Mouse (Mus musculus): Measurements from ENCODE around the gene Tnfrsf18. TPM values are rescaled to one million over a fixed set of nuclear protein-coding genes. Genes with fewer than 3 reads are reported as not detected.

The Tnfrsf18 gene
- polyA plus RNA-seq, 1 experiment, result 2.9 TPM

DNA sequence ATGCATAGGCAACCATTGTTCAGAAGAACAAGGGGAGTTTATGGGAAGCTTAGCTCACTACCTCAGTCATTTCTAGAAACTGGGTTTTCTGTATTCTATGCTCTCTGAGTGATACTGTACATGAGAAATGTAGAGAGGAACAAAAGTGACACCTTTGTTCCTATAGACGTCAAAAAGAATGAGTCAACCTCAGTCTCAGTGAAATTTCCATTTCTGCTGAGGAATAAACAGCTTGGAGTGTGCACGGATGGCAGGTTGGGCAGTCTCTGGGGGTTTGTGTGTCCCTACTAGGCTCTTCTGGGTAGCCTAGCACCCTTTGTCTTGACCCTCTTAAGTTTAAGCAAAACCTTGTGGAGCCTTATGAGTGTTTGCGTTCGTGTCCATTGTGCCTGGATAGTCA is 17.6 kb upstream of the Tnfrsf18 start:
- H3K9me3 ChIP-seq, result no peaks in the 10 kb centered on the region
- TF ChIP-seq GATA1 (IDR thresholded peaks at IDR 0.05; ENCODE audit: borderline replicate concordance, low read length) (no peak), FLI1 (IDR thresholded peaks at IDR 0.05; ENCODE audit: low read length) (no peak)
- no peak overlapping the region for H3K4me3 ChIP-seq (replicated peaks)
- peaks cover 96% of the 10 kb centered on the region for H3K36me3 ChIP-seq (replicated peaks; ENCODE audit: low read length)
- peaks cover 12% of the 10 kb centered on the region; the same call in 1 of the 2 replicates for H3K4me1 ChIP-seq
- no peaks in the 10 kb centered on the region for H3K27me3 ChIP-seq (replicated peaks)

DNA sequence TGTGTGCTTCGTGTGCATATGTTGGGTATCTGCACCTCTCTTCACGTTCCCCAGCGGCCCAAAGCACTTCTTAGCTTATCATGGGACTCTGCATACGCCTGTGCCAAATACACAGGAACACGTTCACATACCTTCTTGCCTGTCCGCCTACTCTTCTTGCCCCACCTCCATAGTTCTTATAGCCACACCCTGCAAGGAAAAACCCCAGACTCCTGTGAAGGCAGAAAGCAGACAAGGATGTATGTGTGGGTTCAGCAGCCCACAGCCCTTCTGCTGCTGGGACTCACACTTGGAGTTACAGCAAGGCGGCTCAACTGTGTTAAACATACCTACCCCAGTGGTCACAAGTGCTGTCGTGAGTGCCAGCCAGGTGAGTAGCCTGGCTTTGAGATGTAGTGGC is 12.3 kb upstream of the Tnfrsf18 start, which contains the start of gene Tnfrsf4:
TSS of gene Tnfrsf4 (plus strand) at position 207 of the 400 bp plus-strand sequence.
- Histone ChIP-seq H3K27me3 (replicated peaks) (no peaks in the 10 kb centered on the region), H3K4me3 (replicated peaks) (no peak within 1 kb of the TSS), H3K36me3 (replicated peaks; ENCODE audit: low read length) (peaks cover 90% of the 10 kb centered on the region), H3K9me3 (no peaks in the 10 kb centered on the region), H3K4me1 (peaks cover 28% of the 10 kb centered on the region)
- no peak for TF ChIP-seq FLI1 (IDR thresholded peaks at IDR 0.05; ENCODE audit: low read length)

- Histone ChIP-seq H3K27me3 (replicated peaks) (no peaks in the 10 kb centered on the region), H3K4me1 (peaks cover 28% of the 10 kb centered on the region), H3K9me3 (no peaks in the 10 kb centered on the region), H3K36me3 (replicated peaks; ENCODE audit: low read length) (peaks cover 88% of the 10 kb centered on the region), H3K4me3 (replicated peaks) (no peak overlapping the region)
- TF ChIP-seq FLI1 (IDR thresholded peaks at IDR 0.05; ENCODE audit: low read length) (no peak), GATA1 (IDR thresholded peaks at IDR 0.05; ENCODE audit: borderline replicate concordance, low read length) (no peak)
These were observed 11.5 kb upstream of the Tnfrsf18 start for GRCm38 (mm10) chr4:156014436-156014835.

GRCm38 (mm10) chr4:156019771-156020170 is 6.2 kb upstream of the Tnfrsf18 start:
- Histone ChIP-seq H3K27me3 (replicated peaks) (no peaks in the 10 kb centered on the region), H3K9me3 (no peaks in the 10 kb centered on the region), H3K4me1 (peaks cover 20% of the 10 kb centered on the region), H3K4me3 (replicated peaks) (no peak overlapping the region), H3K36me3 (replicated peaks; ENCODE audit: low read length) (peaks cover 84% of the 10 kb centered on the region)
- TF ChIP-seq FLI1 (IDR thresholded peaks at IDR 0.05; ENCODE audit: low read length), result no peak

GRCm38 (mm10) chr4:156021381-156021780 is 4.6 kb upstream of the Tnfrsf18 start:
- Histone ChIP-seq H3K36me3 (replicated peaks; ENCODE audit: low read length) (peaks cover 83% of the 10 kb centered on the region), H3K4me1 (peaks cover 24% of the 10 kb centered on the region), H3K4me3 (replicated peaks) (no peak overlapping the region), H3K9me3 (no peaks in the 10 kb centered on the region), H3K27me3 (replicated peaks) (no peaks in the 10 kb centered on the region)
- TF ChIP-seq GATA1 (IDR thresholded peaks at IDR 0.05; ENCODE audit: borderline replicate concordance, low read length) (no peak), FLI1 (IDR thresholded peaks at IDR 0.05; ENCODE audit: low read length) (no peak)

DNA sequence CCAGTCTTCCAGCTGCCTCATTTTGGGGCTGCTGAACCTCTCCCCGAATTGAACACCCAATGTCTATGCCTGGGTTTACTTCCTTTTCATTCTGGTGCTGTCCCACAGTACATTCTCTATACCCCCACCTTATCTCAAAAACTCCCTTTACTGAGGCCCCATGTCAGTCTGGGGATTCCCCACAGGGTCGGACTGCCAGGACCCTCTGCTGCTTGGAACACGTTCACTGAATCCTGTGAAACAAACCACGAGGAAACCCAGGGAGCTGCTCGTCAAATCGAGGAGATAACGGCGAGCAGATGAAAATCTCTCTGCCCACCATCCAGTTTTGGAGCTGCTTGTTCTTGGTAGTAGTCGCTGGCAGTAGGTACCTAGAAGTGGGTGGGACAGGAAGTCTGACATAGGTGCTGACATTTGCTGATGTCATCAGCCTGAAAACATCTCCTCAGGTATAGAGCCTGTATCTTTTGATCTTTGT is 4.0 kb upstream of the Tnfrsf18 start:
- Histone ChIP-seq H3K36me3 (replicated peaks; ENCODE audit: low read length) (peaks cover 84% of the 10 kb centered on the region), H3K4me1 (peaks cover 30% of the 10 kb centered on the region), H3K4me3 (replicated peaks) (no peak overlapping the region), H3K9me3 (no peaks in the 10 kb centered on the region), H3K27me3 (replicated peaks) (no peaks in the 10 kb centered on the region)
- no peak for TF ChIP-seq FLI1 (IDR thresholded peaks at IDR 0.05; ENCODE audit: low read length)
- TF ChIP-seq GATA1 (IDR thresholded peaks at IDR 0.05; ENCODE audit: borderline replicate concordance, low read length), result no peak

DNA sequence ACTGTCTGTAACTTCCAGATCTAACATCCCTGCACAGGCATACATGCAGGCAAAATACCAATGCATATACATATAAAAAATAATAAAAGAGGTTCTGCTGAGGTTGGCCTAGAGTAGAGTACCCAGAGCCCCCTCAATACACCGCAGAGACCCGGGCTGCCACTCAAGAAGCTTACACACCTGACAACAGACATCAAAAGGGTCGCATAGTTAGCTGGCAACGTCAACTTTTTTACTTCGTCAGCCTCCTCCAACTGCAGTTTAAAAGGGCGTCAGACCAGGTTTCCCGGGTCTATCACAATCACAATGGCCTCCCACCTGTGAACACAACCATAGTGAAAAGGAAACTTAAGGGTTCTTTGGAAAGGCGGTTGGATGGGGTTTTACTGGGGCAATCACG is 2.4 kb upstream of the Tnfrsf18 start:
- Histone ChIP-seq H3K4me1 (peaks cover 45% of the 10 kb centered on the region), H3K27me3 (replicated peaks) (no peaks in the 10 kb centered on the region), H3K4me3 (replicated peaks) (no peak overlapping the region), H3K36me3 (replicated peaks; ENCODE audit: low read length) (peaks cover 91% of the 10 kb centered on the region), H3K9me3 (no peaks in the 10 kb centered on the region)
- TF ChIP-seq FLI1 (IDR thresholded peaks at IDR 0.05; ENCODE audit: low read length) (no peak), GATA1 (IDR thresholded peaks at IDR 0.05; ENCODE audit: borderline replicate concordance, low read length) (no peak)

GRCm38 (mm10) chr4:156024184-156024583 is 1.8 kb upstream of the Tnfrsf18 start:
- TF ChIP-seq GATA1 (IDR thresholded peaks at IDR 0.05; ENCODE audit: borderline replicate concordance, low read length) (no peak), FLI1 (IDR thresholded peaks at IDR 0.05; ENCODE audit: low read length) (no peak)
- H3K4me1 ChIP-seq, result peaks cover 51% of the 10 kb centered on the region
- no peaks in the 10 kb centered on the region for H3K9me3 ChIP-seq
- H3K4me3 ChIP-seq (replicated peaks), result no peak overlapping the region
- H3K27me3 ChIP-seq (replicated peaks), result no peaks in the 10 kb centered on the region
- peaks cover 93% of the 10 kb centered on the region for H3K36me3 ChIP-seq (replicated peaks; ENCODE audit: low read length)

- Histone ChIP-seq H3K36me3 (replicated peaks; ENCODE audit: low read length) (peaks cover 67% of the 10 kb centered on the region), H3K9me3 (no peaks in the 10 kb centered on the region), H3K27me3 (replicated peaks) (no peaks in the 10 kb centered on the region), H3K4me1 (peaks cover 79% of the 10 kb centered on the region), H3K4me3 (replicated peaks) (no peak overlapping the region)
- TF ChIP-seq GATA1 (IDR thresholded peaks at IDR 0.05; ENCODE audit: borderline replicate concordance, low read length) (no peak), FLI1 (IDR thresholded peaks at IDR 0.05; ENCODE audit: low read length) (no peak)
These were observed 2.6 kb downstream of the Tnfrsf18 start for GRCm38 (mm10) chr4:156028580-156028979.

GRCm38 (mm10) chr4:156030651-156031118 is 4.7 kb downstream of the Tnfrsf18 start:
- Histone ChIP-seq H3K4me3 (replicated peaks) (peak overlapping the region; percentile 95), H3K36me3 (replicated peaks; ENCODE audit: low read length) (peaks cover 51% of the 10 kb centered on the region), H3K27me3 (replicated peaks) (peaks cover 15% of the 10 kb centered on the region), H3K4me1 (peaks cover 97% of the 10 kb centered on the region), H3K9me3 (no peaks in the 10 kb centered on the region)
- TF ChIP-seq GATA1 (IDR thresholded peaks at IDR 0.05; ENCODE audit: borderline replicate concordance, low read length) (no peak), FLI1 (IDR thresholded peaks at IDR 0.05; ENCODE audit: low read length) (no peak)

DNA sequence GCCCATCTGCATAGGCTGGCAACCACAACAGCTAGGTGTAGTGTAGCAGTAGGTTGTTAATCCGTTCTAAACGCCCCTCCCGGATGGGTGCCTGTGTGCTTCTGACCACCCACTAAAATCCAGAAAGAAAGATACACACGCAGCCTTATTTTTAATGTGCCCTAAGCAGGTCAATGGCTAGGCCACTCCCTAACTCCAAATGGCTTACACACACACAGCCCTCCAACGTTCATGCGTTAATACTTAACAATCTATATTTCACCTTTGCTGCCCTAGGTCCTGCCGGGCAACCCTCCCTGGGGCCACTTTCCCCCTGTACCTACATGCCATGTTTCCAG is 5.3 kb downstream of the Tnfrsf18 start:
- H3K9me3 ChIP-seq, result no peaks in the 10 kb centered on the region
- H3K4me1 ChIP-seq, result peaks cover 97% of the 10 kb centered on the region
- H3K4me3 ChIP-seq (replicated peaks), result peak overlapping the region; percentile 95
- peaks cover 45% of the 10 kb centered on the region for H3K36me3 ChIP-seq (replicated peaks; ENCODE audit: low read length)
- TF ChIP-seq FLI1 (IDR thresholded peaks at IDR 0.05; ENCODE audit: low read length) (no peak), GATA1 (IDR thresholded peaks at IDR 0.05; ENCODE audit: borderline replicate concordance, low read length) (no peak)
- H3K27me3 ChIP-seq (replicated peaks), result peaks cover 20% of the 10 kb centered on the region

Measured in megakaryocyte, embryonic 14.5 days (primary cell).